Mouse (Mus musculus): ENCODE data around the gene Sdr42e1.

Gene Sdr42e1

GRCm38 (mm10) chr8:117660358-117661031 lies 13.0 kb downstream of the Sdr42e1 start:
- no peak for DNase-seq (ENCODE audit: low read depth)

GRCm38 (mm10) chr8:117658990-117659389 lies 14.5 kb downstream of the Sdr42e1 start:
- no peak for DNase-seq (ENCODE audit: low read depth)

GRCm38 (mm10) chr8:117652318-117652717 lies 21.2 kb downstream of the Sdr42e1 start:
- no peak for DNase-seq (ENCODE audit: low read depth)

DNA sequence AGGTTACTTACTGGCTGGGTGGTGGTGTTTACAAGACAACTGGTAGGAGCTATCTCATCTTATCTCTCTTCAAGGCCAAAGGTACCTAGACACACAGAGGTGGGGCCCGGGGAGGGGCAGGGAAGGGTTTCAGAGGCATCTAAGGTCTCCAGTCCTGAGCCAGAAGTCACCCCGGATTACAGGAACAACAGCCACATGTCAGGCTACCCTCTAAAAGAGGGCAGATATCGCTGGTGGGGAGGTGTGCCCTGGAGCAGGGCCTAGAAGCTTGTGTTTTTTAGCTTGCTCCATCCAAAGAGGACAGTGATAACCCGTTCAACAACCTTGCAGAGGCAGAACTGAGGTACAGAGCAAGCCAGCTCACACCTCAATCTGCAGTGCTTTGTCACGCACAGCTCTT lies 27.0 kb downstream of the Sdr42e1 start:
- no peak for DNase-seq (ENCODE audit: low read depth)

DNA sequence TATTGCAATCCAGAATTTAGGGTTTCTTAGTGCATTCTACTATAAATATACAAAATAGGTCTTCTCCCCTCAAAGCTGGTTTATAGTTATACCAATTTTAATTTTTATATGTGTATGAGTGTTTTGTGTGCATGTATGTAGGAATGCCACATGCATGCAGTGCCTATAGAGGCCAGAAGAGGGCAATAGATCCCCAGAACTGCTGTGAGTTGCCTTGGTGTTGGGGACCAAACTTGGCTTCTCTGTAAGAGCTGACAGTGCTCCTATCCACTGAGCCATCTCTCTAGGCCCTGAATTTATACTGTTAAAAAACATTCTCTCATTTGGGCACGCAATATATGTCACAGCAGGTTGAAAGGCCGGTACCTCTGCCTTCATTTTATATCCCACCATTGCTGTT lies 27.5 kb downstream of the Sdr42e1 start:
- DNase-seq (ENCODE audit: low read depth), result peak; percentile 34

DNA sequence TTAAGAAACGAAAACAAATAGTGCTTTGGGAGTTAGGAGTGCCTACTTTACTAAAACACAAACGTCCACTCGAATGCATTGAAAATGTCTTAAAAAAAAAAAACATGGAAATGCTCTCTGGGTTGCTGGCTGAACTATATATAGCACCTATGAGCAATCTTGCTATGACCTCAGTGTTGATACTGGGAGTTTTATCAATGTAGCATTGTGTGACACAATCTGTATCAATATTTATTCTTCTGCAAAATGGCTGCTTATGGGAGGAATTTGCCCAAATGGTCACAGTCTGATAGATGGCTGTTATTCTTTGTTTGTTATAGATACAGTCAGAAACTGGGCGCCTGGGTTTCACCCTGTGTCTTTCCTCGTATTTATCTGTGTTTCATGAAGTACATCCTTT lies 28.0 kb downstream of the Sdr42e1 start:
- DNase-seq (ENCODE audit: low read depth), result no peak

- DNase-seq (ENCODE audit: low read depth), result no peak
These were observed 33.9 kb downstream of the Sdr42e1 start for GRCm38 (mm10) chr8:117639631-117640030.

DNA sequence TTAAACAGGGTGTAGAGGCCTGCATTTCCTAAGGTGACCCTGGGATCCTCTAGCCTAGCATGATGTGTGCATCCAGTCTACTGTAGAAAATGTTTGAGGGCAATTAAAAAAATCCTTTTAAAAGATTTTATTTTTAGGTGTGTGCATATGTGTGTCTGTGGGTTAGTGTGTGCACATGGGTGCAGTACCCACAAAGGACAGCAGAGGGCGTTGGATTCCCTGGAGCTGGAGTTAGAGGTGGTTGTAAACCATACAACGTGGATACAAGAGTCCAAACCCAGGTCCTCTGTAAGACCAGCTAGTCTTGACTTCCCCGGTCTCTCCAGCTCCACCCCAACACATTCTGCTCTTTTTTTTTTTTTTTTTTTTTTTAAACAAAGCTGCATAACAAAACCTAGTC lies 36.0 kb downstream of the Sdr42e1 start:
- DNase-seq (ENCODE audit: low read depth), result no peak

DNA sequence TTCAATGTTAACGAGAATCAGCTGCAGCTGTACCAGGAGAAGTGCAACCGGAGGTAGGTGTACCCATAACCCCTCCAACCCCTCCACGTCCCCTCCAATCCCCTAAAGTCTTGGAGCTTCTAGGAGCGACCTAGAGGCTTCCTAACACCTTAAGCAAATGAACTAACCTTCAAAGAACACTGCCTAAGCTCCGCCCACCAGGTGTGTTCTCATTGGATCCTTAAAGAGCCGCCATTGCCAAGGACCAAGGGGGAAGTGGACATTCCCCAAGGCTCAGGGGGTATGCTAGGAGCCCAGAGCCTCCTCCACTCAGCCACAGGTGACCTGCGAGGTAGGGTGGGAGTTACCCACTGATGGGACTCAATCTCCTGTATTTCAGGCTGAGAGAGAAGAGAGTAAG lies 39.1 kb downstream of the Sdr42e1 start:
- DNase-seq (ENCODE audit: low read depth), result no peak

GRCm38 (mm10) chr8:117632532-117632931 lies 41.0 kb downstream of the Sdr42e1 start:
- DNase-seq (ENCODE audit: low read depth), result no peak

DNA sequence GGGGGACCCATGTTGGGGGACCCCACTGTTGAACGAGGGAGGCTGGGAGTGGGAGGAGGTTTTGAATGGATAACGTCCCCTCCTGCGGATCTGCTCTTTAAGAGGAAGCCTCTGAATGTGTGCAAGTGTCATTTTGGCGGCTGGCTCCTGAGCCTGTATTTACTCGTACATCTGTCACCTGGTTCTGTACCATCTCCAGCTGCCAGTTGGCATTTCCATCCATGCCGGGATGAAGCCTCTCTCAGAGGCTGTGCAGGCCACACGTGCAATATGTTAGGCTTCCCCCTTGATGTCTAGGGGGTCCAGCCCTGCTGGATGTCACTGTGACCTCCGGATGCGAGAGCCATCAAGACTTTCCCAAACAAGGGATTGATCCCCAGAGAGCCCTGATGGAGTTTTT lies 46.4 kb downstream of the Sdr42e1 start:
- no peak for DNase-seq (ENCODE audit: low read depth)

GRCm38 (mm10) chr8:117626040-117626838 lies 47.2 kb downstream of the Sdr42e1 start:
- peak; percentile 52 for DNase-seq (ENCODE audit: low read depth)

DNA sequence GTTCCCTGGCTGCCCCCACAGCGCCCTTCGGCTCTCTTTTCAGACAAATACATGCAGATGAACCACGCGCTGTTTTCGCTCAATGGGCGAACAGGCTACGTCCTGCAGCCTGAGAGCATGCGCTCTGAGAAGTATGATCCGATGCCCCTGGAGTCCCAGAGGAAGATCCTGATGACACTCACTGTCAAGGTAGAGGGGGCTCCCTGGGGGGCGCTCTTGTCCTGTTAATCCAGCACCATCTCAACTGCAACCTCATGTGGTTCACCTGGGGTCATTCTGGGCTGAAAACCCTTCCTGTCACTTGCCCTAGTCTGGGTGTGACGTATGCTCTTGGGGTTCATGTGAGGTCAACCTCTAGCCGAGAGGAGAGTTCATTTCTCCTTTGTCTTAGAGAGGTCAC lies 60.6 kb downstream of the Sdr42e1 start:
- no peak for DNase-seq (ENCODE audit: low read depth)

All from c-Kit-positive CD71-negative TER-119-negative erythroid progenitor cells, embryonic 14.5 days (primary cell).